Mouse (Mus musculus) megakaryocyte, embryonic 14.5 days (primary cell): ENCODE data around the gene Pex3.

ENCODE experiments used
- FLI1 ChIP-seq: IDR thresholded peaks from 2 replicates; pipeline ENCODE4 v1.6.1; 2012; ENCODE audit warnings: low read length, inconsistent platforms, mixed read lengths
- GATA1 ChIP-seq: IDR thresholded peaks from 3 replicates; pipeline ENCODE4 v1.6.1; 2012; ENCODE audit warnings: mixed read lengths, low read length, inconsistent platforms, borderline replicate concordance

DNA sequence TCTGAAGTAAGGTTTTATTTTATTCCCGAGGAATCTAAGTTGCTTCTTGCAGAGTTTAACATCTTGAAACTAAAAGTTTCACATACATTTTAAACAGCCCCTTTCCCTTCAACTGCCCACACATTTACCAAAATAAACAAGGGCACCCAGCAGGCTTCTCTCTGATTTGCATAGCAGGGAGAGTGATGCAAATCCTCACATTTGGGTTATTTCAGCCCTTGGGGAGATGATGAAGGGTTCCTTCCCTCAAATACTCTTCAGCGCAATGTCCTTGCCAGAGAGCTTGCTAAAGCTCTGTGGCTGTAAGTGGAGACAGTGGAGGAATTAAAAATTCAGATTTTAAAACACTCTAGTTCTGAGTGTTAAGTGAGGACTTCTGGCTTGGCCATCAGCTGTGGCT, 35.0 kb upstream of the Pex3 start:
- TF ChIP-seq GATA1, result no peak
- no peak for TF ChIP-seq FLI1
